Mouse (Mus musculus) skeletal muscle tissue, adult 2 months (tissue): ENCODE measurements around the gene Stat3.

Experiments
- DNase-seq: peaks from one replicate; pipeline ENCODE4 v3.0.0-alpha.2; 2012; ENCODE audit warnings: low read depth, low spot score

The Stat3 gene

DNA sequence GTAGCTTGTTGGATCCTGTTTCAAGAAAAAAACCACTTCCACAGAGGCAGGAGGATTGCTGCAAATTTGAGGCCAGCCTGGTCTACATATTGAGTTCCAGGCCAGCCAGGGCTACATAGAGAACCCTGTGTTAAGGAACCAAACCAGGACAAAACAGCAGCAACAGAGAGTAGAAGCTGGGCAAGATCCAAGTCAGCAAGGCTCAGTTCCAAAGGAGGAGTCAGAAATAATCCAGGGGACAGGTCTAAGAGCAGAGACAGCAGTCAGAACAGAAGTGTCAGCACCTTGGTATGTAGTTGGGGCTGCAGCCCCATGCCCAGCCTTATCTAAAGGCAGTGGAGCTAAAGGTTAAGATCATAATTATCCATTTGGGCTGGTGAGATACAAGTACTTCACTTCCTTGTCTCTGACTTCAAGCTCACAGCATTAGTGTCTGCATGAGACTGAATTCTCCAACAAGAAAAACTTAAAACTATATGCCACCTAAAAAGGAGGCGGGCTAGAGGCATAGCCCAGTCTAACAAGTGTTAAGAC, 14.9 kb downstream of the Stat3 start:
- DNase-seq = no peak

DNA sequence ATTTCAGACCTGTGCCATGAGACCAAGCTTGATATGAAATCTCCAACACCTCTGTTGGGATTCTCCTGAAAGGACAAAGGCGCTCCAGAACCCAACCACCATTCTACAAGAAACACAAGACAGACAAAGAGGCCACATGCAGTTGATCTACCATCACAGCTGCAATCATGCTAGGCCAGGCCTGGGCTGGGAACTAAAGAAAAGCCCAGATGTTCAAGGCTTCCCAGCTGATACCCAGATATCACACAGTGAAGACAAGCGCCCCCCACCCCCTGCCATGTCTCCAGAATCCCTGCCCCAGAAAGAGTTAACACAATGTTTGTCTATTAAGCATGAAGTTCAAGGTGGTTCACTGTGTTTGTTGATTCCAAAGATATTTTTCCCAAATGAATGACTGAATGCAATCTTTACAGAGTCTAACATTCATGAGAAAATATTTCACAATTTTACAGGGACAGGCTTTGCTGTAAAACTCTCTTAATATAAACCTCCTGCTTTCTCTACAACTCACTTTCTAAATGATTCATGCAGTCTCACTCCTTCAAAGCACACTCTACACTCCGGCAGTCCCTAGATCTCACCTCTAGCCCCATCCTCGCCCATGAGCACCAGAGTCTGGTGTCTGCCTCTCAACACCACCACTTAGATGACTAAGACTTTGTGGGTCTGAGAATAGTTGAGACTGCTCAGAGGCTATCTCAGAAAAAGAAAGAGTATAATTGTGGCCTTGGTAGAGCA, 18.3 kb downstream of the Stat3 start:
- no peak for DNase-seq

DNA sequence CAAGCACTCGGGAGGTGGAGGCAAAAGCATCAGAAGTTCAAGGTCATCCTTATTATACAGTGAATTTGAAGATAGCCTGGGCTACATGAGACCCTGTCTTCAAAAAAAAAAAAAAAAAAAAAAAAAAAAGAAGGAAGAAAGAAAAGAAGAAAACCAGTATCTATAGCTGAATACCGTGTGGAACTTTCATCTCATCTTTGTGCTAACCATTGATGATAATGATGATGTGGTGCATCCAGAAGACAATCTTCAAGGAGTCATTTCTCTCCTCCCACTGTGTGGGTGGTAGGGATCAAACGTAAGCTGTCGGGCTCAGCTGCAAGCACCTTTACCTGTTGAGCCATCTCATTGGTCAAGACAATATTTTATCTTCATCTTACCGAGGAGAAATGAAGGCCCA, 21.3 kb downstream of the Stat3 start:
- no peak for DNase-seq

DNA sequence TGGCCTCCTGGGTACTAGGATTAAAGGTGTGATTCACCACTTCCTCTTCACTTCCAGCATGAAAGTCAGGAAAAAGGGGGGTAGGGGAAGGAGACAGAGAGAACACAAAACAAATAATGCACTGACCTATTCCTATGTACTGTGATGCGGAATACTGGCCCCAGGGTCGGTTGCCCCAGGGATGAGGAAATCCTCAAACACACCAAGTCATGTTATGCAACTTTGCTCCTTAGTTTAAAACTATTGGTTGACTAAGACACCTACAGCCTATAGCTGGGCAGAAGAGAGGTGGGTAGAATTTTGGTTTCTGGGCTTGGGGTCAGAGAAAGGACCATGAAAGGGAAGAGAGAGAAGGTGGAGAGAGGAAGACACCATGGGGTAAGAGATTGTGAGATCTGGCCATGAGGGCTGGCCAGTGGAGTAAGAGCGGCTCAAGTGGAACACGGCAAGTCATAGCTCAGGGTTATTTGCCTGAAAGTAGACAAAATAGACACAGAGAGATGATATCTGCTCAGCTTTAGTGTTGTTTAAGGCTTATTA, 22.8 kb downstream of the Stat3 start:
- no peak for DNase-seq

DNA sequence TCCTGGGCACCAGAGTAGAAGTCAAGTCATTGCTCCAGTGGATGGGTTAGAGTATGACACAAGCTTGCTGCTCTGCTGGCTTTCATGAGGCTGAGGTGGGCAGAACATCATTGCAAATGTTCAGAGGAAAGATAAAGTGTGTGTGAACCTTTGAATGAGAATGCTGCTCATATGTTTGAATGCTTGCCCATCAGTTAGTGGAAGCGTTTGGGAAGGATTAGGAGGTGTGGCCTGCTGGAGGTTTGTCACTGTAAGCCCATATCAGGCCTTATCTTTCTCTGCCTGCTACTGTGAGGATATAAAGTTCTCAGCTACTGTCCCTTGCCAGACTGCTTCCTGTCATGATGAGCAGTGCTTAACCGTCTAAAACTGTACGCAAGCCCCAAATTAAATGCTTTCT, 24.3 kb downstream of the Stat3 start:
- no peak for DNase-seq

DNA sequence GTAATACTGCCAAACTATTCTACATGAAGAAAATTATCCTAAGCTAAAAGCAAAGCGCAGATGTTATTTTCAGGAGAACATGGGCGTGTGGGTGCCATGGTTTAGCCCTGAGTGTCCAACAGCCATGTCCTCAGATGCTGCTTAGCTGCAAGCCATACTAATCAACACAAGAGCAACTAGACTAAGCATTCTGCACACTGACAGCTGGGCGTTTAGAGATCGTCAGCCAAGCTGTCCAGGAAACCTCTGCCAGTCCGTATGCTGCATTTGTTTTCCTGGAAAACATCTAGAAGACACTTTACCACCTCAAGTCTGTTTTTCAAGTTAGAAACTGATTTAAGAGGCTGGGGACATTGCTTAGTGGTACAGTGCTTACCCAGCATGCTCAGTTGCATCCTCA, 24.9 kb downstream of the Stat3 start:
- no peak for DNase-seq

DNA sequence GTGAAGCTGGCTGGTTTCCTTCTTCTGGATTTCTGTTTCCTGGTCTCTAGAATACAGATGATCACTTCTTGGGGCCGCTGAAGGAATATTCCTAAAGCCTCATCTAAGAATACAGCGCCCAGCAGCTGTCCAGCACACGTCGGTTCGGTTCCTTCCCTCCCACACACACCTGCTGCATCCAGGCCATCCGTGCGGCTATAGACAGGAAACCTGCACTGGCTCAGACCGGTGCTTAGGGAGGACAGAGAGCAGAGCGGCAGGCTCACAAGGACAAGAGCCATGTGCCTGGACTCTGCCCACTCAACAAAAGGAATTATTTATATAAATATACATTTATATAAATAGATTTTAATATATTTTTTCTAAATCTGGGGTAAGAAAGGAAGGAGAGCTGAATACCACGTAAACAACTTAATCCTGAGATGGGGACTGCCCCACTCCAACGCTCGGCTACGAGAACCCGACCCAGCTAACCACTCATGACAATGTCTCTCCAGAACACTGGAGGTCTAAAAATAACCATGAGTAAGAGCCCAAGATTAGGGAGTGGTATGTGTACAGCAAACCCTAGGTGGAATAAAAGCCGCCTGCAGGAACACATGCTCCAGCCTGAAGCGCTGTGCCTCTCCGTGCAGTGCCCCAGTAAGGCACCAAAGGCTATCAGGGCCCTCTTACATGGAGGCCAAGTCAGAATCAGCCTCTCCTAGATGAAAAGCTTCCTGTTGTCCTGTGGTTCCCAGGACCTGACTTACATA, 26.8 kb downstream of the Stat3 start:
- DNase-seq = no peak

DNA sequence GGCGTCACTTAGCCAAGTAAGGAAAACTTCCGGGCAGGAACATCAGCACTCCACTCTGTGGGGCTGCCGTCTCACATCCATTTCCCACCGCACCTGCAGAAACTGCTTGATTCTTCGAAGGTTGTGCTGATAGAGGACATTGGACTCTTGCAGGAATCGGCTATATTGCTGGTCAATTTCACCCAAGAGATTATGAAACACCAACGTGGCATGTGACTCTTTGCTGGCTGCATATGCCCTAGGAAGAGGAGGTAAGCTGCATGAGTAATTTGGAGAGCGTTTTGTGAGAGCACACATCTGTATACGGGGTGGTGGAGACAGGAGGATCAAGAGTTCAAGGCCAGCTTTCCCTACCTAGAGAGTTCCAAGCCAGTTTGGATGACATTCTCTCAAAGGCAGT, 30.8 kb downstream of the Stat3 start:
- DNase-seq = no peak

DNA sequence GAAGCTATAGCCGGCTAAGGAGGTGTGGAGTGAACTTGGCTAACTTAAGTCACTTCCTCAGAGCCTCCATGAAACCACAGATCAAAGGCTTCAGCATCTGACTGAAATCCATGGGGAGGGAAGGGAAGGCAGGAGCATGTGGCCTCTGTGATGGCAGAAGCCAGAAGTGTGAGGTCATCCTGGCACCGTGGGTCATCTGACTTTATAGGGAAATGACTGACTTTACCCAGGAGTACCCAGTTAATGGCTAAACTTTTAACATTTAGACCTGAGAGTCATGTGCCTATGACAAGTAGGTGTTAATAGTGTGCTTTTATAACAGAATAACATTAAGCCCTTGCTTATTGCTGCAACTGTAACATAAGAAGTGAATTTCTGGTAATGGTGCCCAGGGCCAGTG, 31.2 kb downstream of the Stat3 start:
- no peak for DNase-seq

DNA sequence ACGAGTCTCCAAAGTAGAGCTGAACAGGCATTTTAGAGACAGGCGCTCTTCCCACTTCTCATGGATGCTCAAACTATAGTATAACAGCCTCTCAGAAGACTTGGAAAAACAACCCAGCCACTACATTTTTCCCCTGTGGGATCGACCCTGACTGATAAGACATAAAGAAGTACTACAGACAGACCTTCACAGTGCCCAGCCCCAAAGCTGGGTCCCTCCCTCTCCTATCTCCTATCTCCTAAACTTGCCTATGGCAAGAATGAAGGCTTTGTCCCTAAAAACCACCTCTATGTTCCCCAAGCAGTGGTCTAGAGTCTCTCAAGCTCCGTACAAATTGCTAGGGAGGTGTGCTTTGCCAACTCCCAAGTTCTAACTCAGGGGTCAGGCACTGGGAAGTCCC, 32.5 kb downstream of the Stat3 start:
- no peak for DNase-seq

DNA sequence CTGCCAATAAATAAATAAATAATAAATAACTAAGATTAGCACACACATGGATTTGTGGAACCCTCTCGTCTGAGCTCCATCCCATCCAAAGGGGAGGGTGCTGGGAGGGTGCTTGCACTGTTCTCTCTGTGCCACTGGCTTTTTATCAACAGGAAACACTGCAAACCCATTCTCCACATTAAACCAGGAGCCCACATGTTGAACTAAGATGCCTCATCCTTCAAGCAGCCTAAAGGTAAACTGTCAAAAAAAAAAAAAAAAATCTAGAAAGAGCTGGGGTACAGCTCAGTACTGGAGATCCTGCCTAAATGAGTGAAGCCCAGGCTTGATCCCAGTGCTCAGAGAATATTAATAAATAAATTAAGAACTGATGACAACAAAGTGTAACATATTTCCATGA, 33.4 kb downstream of the Stat3 start:
- no peak for DNase-seq

DNA sequence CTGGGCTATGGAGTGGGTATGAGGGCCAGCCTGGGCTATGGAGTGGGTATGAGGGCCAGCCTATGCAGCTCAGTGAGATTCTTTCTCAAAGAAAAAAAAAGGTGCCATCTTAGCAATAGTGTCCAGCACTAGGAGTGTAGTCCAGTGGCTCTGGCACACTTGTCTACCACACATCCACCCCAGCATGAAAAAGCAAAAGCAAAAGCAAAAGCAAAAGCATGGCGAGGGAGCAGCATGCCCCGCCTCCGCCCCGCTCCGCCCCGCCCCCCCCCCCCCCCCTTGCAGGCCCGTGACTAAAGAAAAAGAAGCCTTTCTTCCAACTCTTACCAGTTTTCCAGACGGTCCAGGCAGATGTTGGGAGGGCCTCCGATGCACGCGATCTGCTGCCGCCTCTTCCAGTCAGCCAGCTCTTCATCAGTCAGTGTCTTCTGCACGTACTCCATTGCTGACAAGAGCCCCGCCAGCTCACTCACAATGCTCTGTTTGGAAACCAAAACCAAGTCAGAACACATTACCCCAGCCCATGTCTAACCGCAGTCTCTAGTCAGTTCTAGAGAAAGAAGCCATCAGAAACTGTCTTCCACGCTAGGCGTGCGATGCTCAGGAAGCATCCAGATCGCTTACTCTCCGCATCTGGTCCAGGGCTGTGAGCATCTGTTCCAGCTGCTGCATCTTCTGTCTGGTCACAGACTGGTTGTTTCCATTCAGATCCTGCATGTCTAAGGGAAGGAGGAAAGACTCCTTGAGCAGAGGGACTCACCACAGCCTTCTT, 34.6 kb downstream of the Stat3 start:
- DNase-seq = no peak

DNA sequence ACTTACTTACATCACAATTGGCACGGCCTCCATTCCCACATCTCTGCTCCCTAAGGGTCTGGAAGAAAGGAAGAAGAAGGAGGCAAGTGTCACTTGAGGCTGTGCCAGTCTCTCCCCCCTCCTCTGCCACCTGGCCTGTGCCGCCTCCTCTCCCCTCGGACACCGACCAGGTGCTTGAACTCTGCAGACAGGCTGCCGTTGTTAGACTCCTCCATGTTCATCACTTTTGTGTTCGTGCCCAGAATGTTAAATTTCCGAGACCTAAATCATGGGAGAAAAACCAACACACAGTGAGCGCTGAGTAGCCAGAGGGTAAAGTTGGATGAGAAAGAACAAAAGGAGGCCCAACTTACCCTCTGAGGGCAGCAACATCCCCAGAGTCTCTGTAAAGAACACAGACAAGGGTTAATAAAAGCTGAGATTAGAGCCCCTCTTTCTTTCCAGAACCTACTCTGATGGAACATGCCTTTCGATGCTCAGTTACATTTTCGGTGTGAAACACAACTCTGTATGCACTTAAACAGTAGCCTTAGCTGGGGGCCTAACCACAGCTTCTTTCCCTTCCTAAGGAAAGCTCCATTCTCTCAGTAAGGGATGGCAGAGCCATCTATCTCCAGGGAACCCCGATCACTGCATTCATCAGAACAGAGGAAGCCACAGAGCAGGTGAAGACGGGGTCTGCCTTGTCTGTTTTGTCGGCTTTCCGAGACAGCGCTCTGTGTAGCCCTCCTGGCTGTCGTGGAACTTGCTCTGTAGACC, 40.7 kb downstream of the Stat3 start:
- no peak for DNase-seq

DNA sequence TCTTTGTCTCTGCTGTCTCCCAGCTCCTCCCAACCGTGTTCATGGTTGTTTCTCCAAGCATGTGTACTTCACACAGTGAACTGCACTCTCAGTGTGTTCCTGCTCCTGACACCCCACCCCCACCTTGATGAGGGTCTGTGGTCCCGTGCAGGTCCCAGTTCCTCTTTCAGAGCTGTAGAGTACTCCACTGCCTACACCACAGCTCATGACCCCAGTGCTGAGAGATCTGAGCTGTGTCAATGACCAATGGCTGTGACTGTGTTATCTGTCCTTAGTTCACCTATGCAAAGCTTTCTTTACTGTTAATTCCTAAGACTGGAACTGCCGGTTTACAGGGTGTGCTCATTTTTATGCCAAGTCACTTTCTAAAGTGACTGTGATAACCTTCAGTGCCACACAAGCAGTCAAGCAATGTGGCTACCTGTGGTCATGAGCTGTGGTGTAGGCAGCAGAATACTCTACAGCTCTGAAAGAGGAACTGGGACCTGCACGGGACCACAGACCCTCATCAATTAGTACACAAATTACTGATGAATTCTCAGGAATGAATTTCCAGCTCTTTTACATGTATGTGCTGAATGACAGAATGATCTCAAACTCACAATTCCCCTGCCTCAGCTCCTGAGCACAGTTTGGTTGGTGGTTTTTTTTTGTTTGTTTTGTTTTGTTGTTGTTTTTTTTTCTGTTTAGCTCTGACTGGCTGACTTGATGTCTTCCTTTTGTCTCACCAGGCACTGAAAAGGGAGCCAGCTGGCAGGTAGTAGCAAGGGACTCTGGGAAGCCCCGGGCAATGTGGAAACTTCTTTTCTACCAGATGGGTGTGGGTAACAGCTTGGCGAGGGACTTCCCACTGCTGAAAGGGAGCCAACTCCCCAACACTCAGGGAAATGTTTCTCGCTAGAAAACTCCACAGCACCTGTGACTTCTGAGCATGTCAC, 41.8 kb downstream of the Stat3 start:
- DNase-seq = no peak

DNA sequence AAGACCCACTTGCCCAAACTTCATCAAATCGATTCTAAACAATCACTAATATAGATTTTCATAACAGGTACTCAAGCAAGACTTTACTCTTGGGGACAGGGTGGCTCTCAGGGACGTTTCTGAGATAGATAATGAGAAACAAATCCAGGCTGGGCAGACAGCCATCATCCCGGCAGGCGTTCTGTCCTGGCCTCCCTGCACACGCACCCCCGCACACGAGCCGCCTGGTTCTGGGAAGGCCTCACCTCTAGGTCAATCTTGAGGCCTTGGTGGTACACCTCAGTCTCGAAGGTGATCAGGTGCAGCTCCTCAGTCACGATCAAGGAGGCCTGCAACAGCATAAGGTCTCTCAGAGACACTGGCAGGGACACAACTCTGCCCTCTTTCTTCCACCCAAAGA, 43.3 kb downstream of the Stat3 start:
- no peak for DNase-seq

DNA sequence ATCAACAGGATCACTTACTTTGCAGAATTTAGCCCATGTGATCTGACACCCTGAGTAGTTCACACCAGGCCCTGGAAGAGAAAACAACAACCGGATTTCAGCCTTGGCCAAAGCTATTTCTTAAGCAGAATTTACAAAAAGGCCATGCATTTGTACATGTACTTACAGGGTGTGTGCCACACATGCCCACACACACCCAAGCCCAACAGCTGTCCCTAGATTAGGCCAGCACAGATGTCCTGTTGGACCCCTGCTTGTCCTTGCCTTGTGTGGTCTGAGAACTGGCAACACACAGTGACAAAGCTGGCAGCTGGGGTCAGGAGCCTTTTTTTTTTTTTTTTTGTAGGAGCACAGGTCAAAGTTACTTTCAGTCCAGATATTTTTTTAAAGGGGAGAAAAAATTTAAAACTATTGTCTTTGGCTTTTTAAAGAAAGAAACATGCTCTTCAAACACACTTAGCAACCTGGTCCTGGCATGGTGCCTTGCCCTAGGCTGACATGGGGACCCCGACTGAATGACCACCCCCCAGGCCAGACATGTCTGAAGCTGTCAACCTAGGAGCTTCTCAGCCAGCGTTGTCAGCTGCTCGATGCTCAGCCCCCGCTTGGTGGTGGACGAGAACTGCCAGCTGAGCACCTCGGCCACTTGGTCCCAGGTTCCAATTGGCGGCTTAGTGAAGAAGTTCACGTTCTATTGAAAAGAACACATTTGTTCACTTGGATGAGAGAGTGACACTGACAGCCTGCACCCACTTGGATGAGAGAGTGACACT, 45.0 kb downstream of the Stat3 start:
- DNase-seq = no peak

DNA sequence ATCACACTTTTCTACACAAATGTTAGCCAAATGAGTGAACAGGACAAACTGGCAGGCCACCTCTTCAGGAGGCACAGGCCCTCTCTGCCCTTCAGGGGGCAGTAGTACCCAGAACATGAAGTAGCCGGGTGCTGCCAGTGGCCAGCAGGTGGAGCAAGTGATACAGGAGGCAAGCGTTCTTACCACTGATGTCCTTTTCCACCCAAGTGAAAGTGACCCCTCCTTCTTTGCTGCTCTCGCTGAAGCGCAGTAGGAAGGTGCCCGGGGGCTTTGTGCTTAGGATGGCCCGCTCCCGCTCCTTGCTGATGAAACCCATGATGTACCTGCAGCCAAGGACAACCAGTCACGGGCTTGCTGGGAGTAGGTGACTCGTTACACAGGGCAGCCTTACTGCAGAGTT, 45.9 kb downstream of the Stat3 start:
- DNase-seq = peak; percentile 93

DNA sequence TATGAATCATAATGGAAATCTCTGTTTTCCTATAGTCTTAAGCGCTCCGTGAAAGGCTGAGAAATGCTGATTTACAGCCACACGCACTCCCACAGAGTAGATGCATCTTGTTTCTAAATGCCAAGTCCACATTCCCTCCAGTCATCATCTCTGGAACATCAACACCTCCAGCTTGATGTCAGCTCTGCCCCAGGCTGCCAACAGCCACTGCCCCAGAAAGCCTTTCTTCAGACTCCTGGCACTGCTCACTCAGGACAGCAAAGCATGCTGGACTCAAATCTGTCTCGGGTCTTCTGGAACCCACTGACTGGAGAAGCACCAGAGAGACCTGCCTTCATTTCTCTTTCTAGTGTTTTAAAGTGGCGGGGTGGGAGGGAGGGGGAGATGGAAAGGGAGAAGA, 46.9 kb downstream of the Stat3 start:
- peak; percentile 69 for DNase-seq
